Mouse (Mus musculus): Measurements from ENCODE around the gene Pdia6.

DNA sequence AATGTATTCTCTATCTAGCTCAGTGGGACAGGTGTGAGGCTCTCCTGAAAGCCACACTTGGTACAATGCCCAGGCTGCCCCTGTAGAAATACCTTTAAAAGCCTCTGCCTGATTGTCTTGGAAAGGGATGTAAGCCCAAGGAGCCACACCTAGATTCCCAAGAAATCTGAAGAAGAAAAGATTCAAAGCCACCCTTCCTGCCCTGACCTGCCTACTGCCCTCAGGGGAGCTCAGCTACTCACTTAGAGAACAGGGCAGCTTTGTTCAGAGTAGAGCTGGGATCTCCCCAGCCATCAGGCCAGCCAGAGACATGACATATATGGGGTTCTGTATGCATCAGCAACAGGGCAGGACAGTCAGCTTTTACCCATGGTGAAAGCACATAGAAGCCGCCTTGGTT, 33.6 kb downstream of the Pdia6 start:
- TF ChIP-seq POLR2A (IDR thresholded peaks at IDR 0.05; ENCODE audit: borderline replicate concordance, low read depth, low read length) (no peak), CTCF (IDR thresholded peaks at IDR 0.05; ENCODE audit: low read depth, low read length) (no peak)

All from bone marrow macrophage, adult 2 months (primary cell).